Mouse (Mus musculus): ENCODE results near the gene Ctr9. TPM values are rescaled to one million over a fixed set of nuclear protein-coding genes. Genes with fewer than 3 reads are reported as not detected.

Gene Ctr9
- polyA plus RNA-seq, 1 experiment = 9.1 TPM

- WGBS = 97% methylated on average over 3 of the region's 3 CpGs
- H3K4me1 ChIP-seq (ENCODE audit: control insufficient read depth, insufficient read depth, low read length) = no peaks in the 10 kb centered on the region
- DNase-seq = no peak
- no peak overlapping the region for H3K4me3 ChIP-seq (replicated peaks; ENCODE audit: extremely low read depth, low read depth, low read length)
- TF ChIP-seq POLR2A (IDR thresholded peaks at IDR 0.05; ENCODE audit: borderline replicate concordance, extremely low read depth, low read depth, low read length) = no peak
- TF ChIP-seq CTCF (IDR thresholded peaks at IDR 0.05; ENCODE audit: insufficient read depth, low read length) = no peak
Measured at GRCm38 (mm10) chr7:111068181-111068580, 39.4 kb downstream of the Ctr9 start.

- TF ChIP-seq CTCF (IDR thresholded peaks at IDR 0.05; ENCODE audit: insufficient read depth, low read length) (no peak), POLR2A (IDR thresholded peaks at IDR 0.05; ENCODE audit: borderline replicate concordance, extremely low read depth, low read depth, low read length) (0 out of 2 replicates have a peak, but pooled peaks have one; percentile 16)
- Histone ChIP-seq H3K4me1 (ENCODE audit: control insufficient read depth, insufficient read depth, low read length) (no peaks in the 10 kb centered on the region), H3K4me3 (replicated peaks; ENCODE audit: extremely low read depth, low read depth, low read length) (no peak overlapping the region)
- WGBS = 89% methylated on average over 7 of the region's 7 CpGs
- DNase-seq = no peak
Measured at GRCm38 (mm10) chr7:111069439-111070166, 40.9 kb downstream of the Ctr9 start.

- TF ChIP-seq CTCF (IDR thresholded peaks at IDR 0.05; ENCODE audit: insufficient read depth, low read length) (no peak), POLR2A (IDR thresholded peaks at IDR 0.05; ENCODE audit: borderline replicate concordance, extremely low read depth, low read depth, low read length) (no peak)
- WGBS = 92% methylated on average over 2 of the region's 2 CpGs
- DNase-seq = no peak
- Histone ChIP-seq H3K4me3 (replicated peaks; ENCODE audit: extremely low read depth, low read depth, low read length) (no peak overlapping the region), H3K4me1 (ENCODE audit: control insufficient read depth, insufficient read depth, low read length) (no peaks in the 10 kb centered on the region)
Measured at GRCm38 (mm10) chr7:111070167-111070496, 41.4 kb downstream of the Ctr9 start.

GRCm38 (mm10) chr7:111072410-111072809 is 43.7 kb downstream of the Ctr9 start:
- Histone ChIP-seq H3K4me3 (replicated peaks; ENCODE audit: extremely low read depth, low read depth, low read length) (no peak overlapping the region), H3K4me1 (ENCODE audit: control insufficient read depth, insufficient read depth, low read length) (no peaks in the 10 kb centered on the region)
- TF ChIP-seq CTCF (IDR thresholded peaks at IDR 0.05; ENCODE audit: insufficient read depth, low read length) = no peak
- no peak for TF ChIP-seq POLR2A (IDR thresholded peaks at IDR 0.05; ENCODE audit: borderline replicate concordance, extremely low read depth, low read depth, low read length)
- WGBS = 77% methylated on average over 4 of the region's 4 CpGs
- no peak for DNase-seq

- DNase-seq = no peak
- no peak for TF ChIP-seq POLR2A (IDR thresholded peaks at IDR 0.05; ENCODE audit: borderline replicate concordance, extremely low read depth, low read depth, low read length)
- no peak for TF ChIP-seq CTCF (IDR thresholded peaks at IDR 0.05; ENCODE audit: insufficient read depth, low read length)
- 79% methylated on average over 4 of the region's 4 CpGs for whole genome bisulfite sequencing
- Histone ChIP-seq H3K4me1 (ENCODE audit: control insufficient read depth, insufficient read depth, low read length) (peaks cover 4% of the 10 kb centered on the region), H3K4me3 (replicated peaks; ENCODE audit: extremely low read depth, low read depth, low read length) (no peak overlapping the region)
Measured at GRCm38 (mm10) chr7:111075288-111075687, 46.5 kb downstream of the Ctr9 start.

- no peak overlapping the region for H3K4me3 ChIP-seq (replicated peaks; ENCODE audit: extremely low read depth, low read depth, low read length)
- H3K4me1 ChIP-seq (ENCODE audit: control insufficient read depth, insufficient read depth, low read length) = peaks cover 10% of the 10 kb centered on the region
- 90% methylated on average over 4 of the region's 4 CpGs for WGBS
- no peak for DNase-seq
- no peak for TF ChIP-seq POLR2A (IDR thresholded peaks at IDR 0.05; ENCODE audit: borderline replicate concordance, extremely low read depth, low read depth, low read length)
- TF ChIP-seq CTCF (IDR thresholded peaks at IDR 0.05; ENCODE audit: insufficient read depth, low read length) = no peak
Measured at GRCm38 (mm10) chr7:111078271-111078670, 49.5 kb downstream of the Ctr9 start.

GRCm38 (mm10) chr7:111080026-111080425 is 51.3 kb downstream of the Ctr9 start:
- no peak for DNase-seq
- TF ChIP-seq POLR2A (IDR thresholded peaks at IDR 0.05; ENCODE audit: borderline replicate concordance, extremely low read depth, low read depth, low read length) = no peak
- no peak for TF ChIP-seq CTCF (IDR thresholded peaks at IDR 0.05; ENCODE audit: insufficient read depth, low read length)
- peaks cover 10% of the 10 kb centered on the region for H3K4me1 ChIP-seq (ENCODE audit: control insufficient read depth, insufficient read depth, low read length)
- WGBS = 46% methylated on average over 8 of the region's 8 CpGs
- no peak overlapping the region for H3K4me3 ChIP-seq (replicated peaks; ENCODE audit: extremely low read depth, low read depth, low read length)

- Histone ChIP-seq H3K4me3 (replicated peaks; ENCODE audit: extremely low read depth, low read depth, low read length) (no peak overlapping the region), H3K4me1 (ENCODE audit: control insufficient read depth, insufficient read depth, low read length) (peaks cover 10% of the 10 kb centered on the region)
- no peak for TF ChIP-seq POLR2A (IDR thresholded peaks at IDR 0.05; ENCODE audit: borderline replicate concordance, extremely low read depth, low read depth, low read length)
- no peak for TF ChIP-seq CTCF (IDR thresholded peaks at IDR 0.05; ENCODE audit: insufficient read depth, low read length)
- WGBS = 57% methylated on average over 3 of the region's 3 CpGs
- no peak for DNase-seq
Measured at GRCm38 (mm10) chr7:111080876-111081275, 52.1 kb downstream of the Ctr9 start.

- peaks cover 10% of the 10 kb centered on the region for H3K4me1 ChIP-seq (ENCODE audit: control insufficient read depth, insufficient read depth, low read length)
- under 1% methylated on average over 83 of the region's 83 CpGs for WGBS
- H3K4me3 ChIP-seq (replicated peaks; ENCODE audit: extremely low read depth, low read depth, low read length) = peak overlapping the region; percentile 95
- peak; percentile 89 for DNase-seq
- TF ChIP-seq CTCF (IDR thresholded peaks at IDR 0.05; ENCODE audit: insufficient read depth, low read length) (no peak), POLR2A (IDR thresholded peaks at IDR 0.05; ENCODE audit: borderline replicate concordance, extremely low read depth, low read depth, low read length) (peak; percentile 57; the same call in 1 of the 2 replicates)
Measured at GRCm38 (mm10) chr7:111082043-111082821, 53.5 kb downstream of the Ctr9 start.

Measured in lung, adult 2 months (tissue).